Mouse (Mus musculus) ES-CJ7 (cell line): ENCODE measurements at regions not wholly inside any gene's neighbourhood (a gene's known extent, or its start where the extent isn't known, plus 50 kb on each side); places are given as distances from the start of the nearest gene placed in this dataset.
A peak's percentile ranks its signal among the peaks of the same experiment; 100 is the strongest.

ENCODE experiments used
- DNase-seq: peaks from one replicate; pipeline ENCODE4 v3.0.0; 2011; ENCODE audit warnings: low read depth, low spot score

- no peak for DNase-seq
These were observed 656.3 kb downstream of the Slc22a22 start for GRCm38 (mm10) chr15:56820977-56821579.

GRCm38 (mm10) chr15:56820256-56820976, 657.0 kb downstream of the Slc22a22 start:
- DNase-seq: no peak

GRCm38 (mm10) chr15:56818158-56818690, 659.2 kb downstream of the Slc22a22 start:
- DNase-seq: no peak

GRCm38 (mm10) chr15:56817204-56818157, 659.9 kb downstream of the Slc22a22 start:
- DNase-seq: no peak

GRCm38 (mm10) chr15:56813876-56814275, 663.5 kb downstream of the Slc22a22 start:
- DNase-seq: no peak

- DNase-seq: peak; percentile 62
These were observed 667.3 kb downstream of the Slc22a22 start for GRCm38 (mm10) chr15:56810151-56810550.

- peak; percentile 19 for DNase-seq
These were observed 669.8 kb downstream of the Slc22a22 start for GRCm38 (mm10) chr15:56807611-56808010.

GRCm38 (mm10) chr15:56801933-56802332, 675.5 kb downstream of the Slc22a22 start:
- no peak for DNase-seq

- no peak for DNase-seq
These were observed 702.0 kb downstream of the Slc22a22 start for GRCm38 (mm10) chr15:56775431-56775830.

GRCm38 (mm10) chr15:56774648-56775393, 702.6 kb downstream of the Slc22a22 start:
- no peak for DNase-seq

GRCm38 (mm10) chr15:56766356-56766755, 711.1 kb downstream of the Slc22a22 start:
- no peak for DNase-seq

- peak; percentile 17 for DNase-seq
These were observed 712.4 kb downstream of the Slc22a22 start for GRCm38 (mm10) chr15:56764957-56765482.

- DNase-seq: no peak
These were observed 713.4 kb downstream of the Slc22a22 start for GRCm38 (mm10) chr15:56764019-56764418.

GRCm38 (mm10) chr15:56746698-56747097, 730.7 kb downstream of the Slc22a22 start:
- no peak for DNase-seq

- DNase-seq: peak; percentile 55
These were observed 732.5 kb downstream of the Slc22a22 start for GRCm38 (mm10) chr15:56744915-56745314.
